Mouse (Mus musculus) myocyte (in vitro differentiated cells): ENCODE results near the gene Kcnc3. TPM values are rescaled to one million over a fixed set of nuclear protein-coding genes. Genes with fewer than 3 reads are reported as not detected.

Experiments
- H3K27me3 ChIP-seq: one replicate; pipeline ENCODE4 v1.6.1; 2011; ENCODE audit not compliant: control insufficient read depth, insufficient read depth, insufficient read length
- H3K36me3 ChIP-seq: one replicate; pipeline ENCODE4 v1.6.1; 2011; ENCODE audit not compliant: control insufficient read depth, insufficient read depth
- H3K4me2 ChIP-seq: one replicate; pipeline ENCODE4 v1.6.1; 2011; ENCODE audit warnings: low read depth, control low read depth
- H3K4me3 ChIP-seq: one replicate; pipeline ENCODE4 v1.5.1; 2011; ENCODE audit warnings: mild to moderate bottlenecking, control low read depth, moderate library complexity
- H3K79me2 ChIP-seq: one replicate; pipeline ENCODE4 v1.6.1; 2011; ENCODE audit not compliant: control insufficient read depth, insufficient read depth
- H3ac ChIP-seq: one replicate; pipeline ENCODE4 v1.6.1; 2011; ENCODE audit not compliant: control insufficient read depth, insufficient read length
- CEBPB ChIP-seq: IDR thresholded peaks from 2 replicates; pipeline ENCODE4 v1.6.1; 2011; ENCODE audit warnings: mild to moderate bottlenecking, moderate library complexity; ENCODE audit not compliant: poor library complexity, insufficient read depth, severe bottlenecking
- E2F4 ChIP-seq: IDR thresholded peaks from one replicate; pipeline ENCODE4 v1.6.1; 2011; ENCODE audit warnings: mild to moderate bottlenecking, control low read depth, moderate library complexity; ENCODE audit not compliant: insufficient read depth
- MAX ChIP-seq: IDR thresholded peaks from one replicate; pipeline ENCODE4 v1.6.1; 2011; ENCODE audit warnings: low read depth, mild to moderate bottlenecking, control low read depth
- MYOD1 ChIP-seq, 3 experiments: IDR thresholded peaks; one replicate each; pipeline ENCODE4 v1.6.1; 2011; ENCODE audit warnings: control low read depth in 2 of 3, low read depth in 2 of 3, mild to moderate bottlenecking in 2 of 3, moderate library complexity in 1 of 3; ENCODE audit not compliant: insufficient read length in 2 of 3, control insufficient read depth in 1 of 3
- MYOG ChIP-seq, 3 experiments: IDR thresholded peaks; one replicate each; pipeline ENCODE4 v1.6.1; 2011; ENCODE audit warnings: control low read depth in 2 of 3, low read depth in 2 of 3, mild to moderate bottlenecking in 2 of 3; ENCODE audit not compliant: insufficient read length in 2 of 3, control insufficient read depth in 1 of 3, insufficient read depth in 1 of 3
- POLR2A ChIP-seq: IDR thresholded peaks from one replicate; pipeline ENCODE4 v1.6.1; 2011; ENCODE audit warnings: low read depth, mild to moderate bottlenecking, control low read depth, moderate library complexity; ENCODE audit not compliant: insufficient read length
- POLR2AphosphoS2 ChIP-seq: IDR thresholded peaks from one replicate; pipeline ENCODE4 v1.6.1; 2011; ENCODE audit warnings: low read depth, control low read depth; ENCODE audit not compliant: insufficient read length
- REST ChIP-seq: IDR thresholded peaks from one replicate; pipeline ENCODE4 v1.6.1; 2011; ENCODE audit warnings: mild to moderate bottlenecking, control low read depth, moderate library complexity; ENCODE audit not compliant: insufficient read depth, insufficient read length
- SRF ChIP-seq: IDR thresholded peaks from one replicate; pipeline ENCODE4 v1.6.1; 2011; ENCODE audit warnings: low read depth; ENCODE audit not compliant: control insufficient read depth, insufficient read length
- TCF12 ChIP-seq: IDR thresholded peaks from one replicate; pipeline ENCODE4 v1.6.1; 2011; ENCODE audit warnings: mild to moderate bottlenecking, control low read depth; ENCODE audit not compliant: poor library complexity, insufficient read depth, severe bottlenecking
- TCF3 ChIP-seq: IDR thresholded peaks from one replicate; pipeline ENCODE4 v1.6.1; 2011; ENCODE audit warnings: low read depth, control low read depth; ENCODE audit not compliant: insufficient read length
- USF1 ChIP-seq: IDR thresholded peaks from one replicate; pipeline ENCODE4 v1.6.1; 2011; ENCODE audit warnings: low read depth, mild to moderate bottlenecking, control low read depth, moderate library complexity
- polyA plus RNA-seq: library from polyadenylated mRNA; unstranded; fragments of >200 nt; fragmentation: generic; extraction: Trizol; gene quantifications from one replicate; pipeline ENCODE4 v1.2.1, GENCODE M21; 2012; ENCODE audit warnings: missing spikeins

The Kcnc3 gene
- polyA plus RNA-seq, 1 experiment, result 0.92 TPM

DNA sequence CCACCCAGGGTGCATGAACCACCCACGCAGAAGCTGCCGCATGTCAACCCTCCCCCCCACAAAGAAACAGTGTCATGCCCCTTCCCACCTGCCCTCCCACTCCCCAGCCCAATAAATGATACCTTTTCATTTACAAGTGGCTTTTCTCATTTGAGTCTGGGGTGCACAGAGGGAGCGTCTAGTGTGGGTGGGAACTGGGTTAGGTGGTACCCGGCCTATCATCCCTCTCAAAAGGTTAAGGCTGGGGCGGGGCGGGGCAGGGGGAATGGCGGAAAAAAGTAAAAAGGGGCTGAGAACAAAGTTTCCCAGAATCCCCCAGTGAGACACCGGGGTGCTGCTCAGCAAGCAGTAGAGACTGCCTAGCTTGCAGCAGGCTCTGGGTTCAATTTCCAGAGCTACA is 14.2 kb downstream of the Kcnc3 start:
- Histone ChIP-seq H3K4me3 (no peak overlapping the region), H3K36me3 (no peaks in the 10 kb centered on the region), H3ac (no peak overlapping the region), H3K4me2 (no peak overlapping the region), H3K27me3 (peaks cover 74% of the 10 kb centered on the region), H3K79me2 (no peaks in the 10 kb centered on the region)
- TF ChIP-seq USF1, result no peak
- TF ChIP-seq E2F4, result no peak
- no peak for TF ChIP-seq TCF12
- no peak for TF ChIP-seq POLR2A
- TF ChIP-seq MYOG (IDR thresholded peaks at IDR 0.05; ENCODE audit: control insufficient read depth in 1 of 3, insufficient read depth in 1 of 3, insufficient read length in 2 of 3, low read depth in 2 of 3), result no peak
- no peak for TF ChIP-seq MAX
- TF ChIP-seq SRF, result no peak
- no peak for TF ChIP-seq CEBPB
- no peak for TF ChIP-seq REST
- no peak for TF ChIP-seq POLR2AphosphoS2
- no peak for TF ChIP-seq MYOD1 (IDR thresholded peaks at IDR 0.05; ENCODE audit: control insufficient read depth in 1 of 3, insufficient read length in 2 of 3, low read depth in 2 of 3)
- no peak for TF ChIP-seq TCF3

DNA sequence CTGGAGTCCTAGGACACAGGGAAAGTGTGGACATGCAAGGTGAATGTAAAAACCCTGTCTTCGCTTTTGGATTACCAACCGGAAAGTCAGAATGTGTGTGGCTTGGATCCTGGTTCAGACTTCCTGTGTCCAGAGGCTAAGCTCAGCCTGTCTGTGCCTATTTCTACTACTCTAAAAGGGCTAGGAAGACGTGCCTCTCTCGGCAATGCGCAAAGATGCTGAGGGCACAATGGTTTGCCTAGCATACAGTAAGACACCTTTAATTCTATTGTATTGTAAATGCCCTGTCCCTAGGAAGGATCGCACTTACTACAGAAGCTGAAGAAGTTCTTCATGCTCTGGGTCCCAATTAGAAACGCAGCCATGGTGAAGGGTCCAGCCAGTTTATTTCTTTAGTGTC is 15.0 kb downstream of the Kcnc3 start:
- Histone ChIP-seq H3K27me3 (peaks cover 75% of the 10 kb centered on the region), H3K79me2 (no peaks in the 10 kb centered on the region)
- TF ChIP-seq REST, result no peak
- TF ChIP-seq TCF3, result no peak
- no peak for TF ChIP-seq SRF
- TF ChIP-seq TCF12, result no peak
- TF ChIP-seq MYOD1 (IDR thresholded peaks at IDR 0.05; ENCODE audit: control insufficient read depth in 1 of 3, insufficient read length in 2 of 3, low read depth in 2 of 3), result no peak
- TF ChIP-seq E2F4, result no peak
- no peak for TF ChIP-seq MAX
- no peak for TF ChIP-seq USF1
- TF ChIP-seq POLR2A, result no peak
- TF ChIP-seq MYOG (IDR thresholded peaks at IDR 0.05; ENCODE audit: control insufficient read depth in 1 of 3, insufficient read depth in 1 of 3, insufficient read length in 2 of 3, low read depth in 2 of 3), result no peak
- no peak for TF ChIP-seq POLR2AphosphoS2
- no peak for TF ChIP-seq CEBPB

GRCm38 (mm10) chr7:44606171-44606901 is 15.9 kb downstream of the Kcnc3 start:
- no peak overlapping the region for H3K4me2 ChIP-seq
- TF ChIP-seq MYOG (IDR thresholded peaks at IDR 0.05; ENCODE audit: control insufficient read depth in 1 of 3, insufficient read depth in 1 of 3, insufficient read length in 2 of 3, low read depth in 2 of 3) (no peak), TCF3 (no peak), REST (no peak), MAX (no peak), MYOD1 (IDR thresholded peaks at IDR 0.05; ENCODE audit: control insufficient read depth in 1 of 3, insufficient read length in 2 of 3, low read depth in 2 of 3) (no peak), USF1 (no peak), TCF12 (no peak), SRF (no peak), CEBPB (no peak), E2F4 (no peak), POLR2AphosphoS2 (no peak), POLR2A (no peak)
- H3K79me2 ChIP-seq, result no peaks in the 10 kb centered on the region
- H3ac ChIP-seq, result no peak overlapping the region
- H3K27me3 ChIP-seq, result peaks cover 76% of the 10 kb centered on the region
- no peaks in the 10 kb centered on the region for H3K36me3 ChIP-seq
- H3K4me3 ChIP-seq, result no peak overlapping the region

More for the DNA sequence above, 15.0 kb downstream of the Kcnc3 start:
- Histone ChIP-seq H3K4me3 (no peak overlapping the region), H3ac (no peak overlapping the region), H3K36me3 (no peaks in the 10 kb centered on the region), H3K4me2 (no peak overlapping the region)

GRCm38 (mm10) chr7:44612192-44612591 is 21.7 kb downstream of the Kcnc3 start:
- Histone ChIP-seq H3ac (no peak overlapping the region), H3K36me3 (no peaks in the 10 kb centered on the region), H3K27me3 (peaks cover 72% of the 10 kb centered on the region), H3K4me3 (no peak overlapping the region), H3K79me2 (no peaks in the 10 kb centered on the region), H3K4me2 (no peak overlapping the region)
- no peak for TF ChIP-seq E2F4
- TF ChIP-seq SRF, result no peak
- TF ChIP-seq MAX, result no peak
- TF ChIP-seq TCF3, result no peak
- no peak for TF ChIP-seq POLR2AphosphoS2
- no peak for TF ChIP-seq TCF12
- TF ChIP-seq CEBPB, result no peak
- no peak for TF ChIP-seq MYOD1 (IDR thresholded peaks at IDR 0.05; ENCODE audit: control insufficient read depth in 1 of 3, insufficient read length in 2 of 3, low read depth in 2 of 3)
- TF ChIP-seq REST, result no peak
- no peak for TF ChIP-seq POLR2A
- no peak for TF ChIP-seq USF1
- TF ChIP-seq MYOG (IDR thresholded peaks at IDR 0.05; ENCODE audit: control insufficient read depth in 1 of 3, insufficient read depth in 1 of 3, insufficient read length in 2 of 3, low read depth in 2 of 3), result no peak
